Mouse (Mus musculus) CD4-positive helper T cell, adult 2 months (primary cell): ENCODE data around the gene Gm42791.

ENCODE experiments used
- DNase-seq: peaks from one replicate; pipeline ENCODE4 v3.0.0-alpha.2; 2012; ENCODE audit warnings: low read depth, missing footprints, low spot score

Gm42791 gene

DNA sequence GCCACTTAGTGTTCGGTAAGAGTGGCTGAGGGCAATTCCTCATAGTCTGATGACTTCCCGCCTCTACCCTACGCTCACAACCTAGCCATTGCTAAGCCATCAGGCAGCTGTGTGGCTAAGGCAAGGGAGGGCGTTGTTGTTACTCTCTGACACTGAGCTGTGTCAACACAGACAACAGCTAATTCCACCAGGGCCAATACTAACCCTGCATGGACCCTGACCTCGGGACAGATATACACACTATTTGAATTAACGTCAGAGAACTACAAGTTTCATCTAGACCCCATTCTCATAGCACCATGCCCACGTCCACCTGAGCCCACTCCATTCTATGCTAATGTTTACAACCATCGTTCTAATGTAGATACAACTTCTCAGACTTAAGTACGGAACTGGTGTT lies 70.9 kb downstream of the Gm42791 start:
- no peak for DNase-seq

DNA sequence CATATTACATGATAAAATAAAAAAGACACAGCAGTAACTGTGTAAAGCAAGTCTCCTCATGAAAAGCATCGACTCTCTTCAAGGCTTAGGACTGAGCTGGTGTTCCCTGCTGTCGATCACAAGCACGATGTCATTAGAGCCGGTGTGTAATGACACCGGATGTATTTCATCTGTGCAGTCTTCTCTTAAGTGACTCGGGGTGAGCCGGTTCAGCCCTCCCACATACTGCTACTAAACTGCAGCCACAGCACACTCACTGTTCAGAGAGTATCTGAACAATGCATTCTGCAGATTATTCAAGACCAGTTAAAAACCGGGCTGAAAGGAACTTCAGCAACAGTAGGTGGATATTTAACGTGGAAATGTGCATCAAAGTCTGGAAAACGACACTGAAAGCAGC lies 71.5 kb downstream of the Gm42791 start:
- no peak for DNase-seq

DNA sequence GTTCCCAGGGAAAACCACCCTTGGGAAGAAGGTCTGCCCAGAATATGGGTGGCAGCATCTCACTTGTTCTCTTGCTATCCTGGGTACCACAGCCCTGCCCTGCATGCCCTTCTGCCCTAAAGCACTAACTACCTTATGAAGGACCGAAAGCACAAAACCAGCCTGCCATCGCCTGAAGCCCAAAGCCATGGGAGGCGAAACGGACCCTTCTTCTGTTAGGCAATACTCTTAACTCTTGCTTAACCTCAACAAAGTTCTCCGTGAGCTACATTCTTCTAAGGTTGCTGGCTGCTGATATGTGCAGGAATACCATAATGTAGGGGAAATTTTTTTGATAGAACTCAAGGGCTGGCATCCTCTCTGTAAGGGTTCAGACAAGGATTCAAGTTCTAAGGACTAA lies 72.2 kb downstream of the Gm42791 start:
- no peak for DNase-seq

DNA sequence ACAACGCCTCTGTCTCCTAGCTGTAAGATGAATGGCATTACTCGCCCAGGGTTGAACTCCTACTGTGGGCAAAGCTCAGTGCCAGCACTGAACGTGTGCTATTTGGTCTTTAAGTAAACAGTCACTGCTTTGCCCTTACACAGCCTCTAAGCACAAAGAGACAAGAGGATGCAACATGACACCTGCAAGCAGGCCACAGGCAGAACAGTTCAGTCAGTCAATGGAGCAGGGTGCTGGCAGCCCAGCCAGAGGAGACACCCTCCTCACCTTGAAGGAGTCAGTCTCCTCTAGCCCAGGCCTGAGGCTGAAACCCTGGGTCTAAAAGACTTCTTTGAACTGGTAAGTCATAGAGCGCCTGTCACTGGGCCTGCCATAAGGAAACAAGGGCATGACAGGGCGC lies 76.9 kb downstream of the Gm42791 start:
- no peak for DNase-seq

DNA sequence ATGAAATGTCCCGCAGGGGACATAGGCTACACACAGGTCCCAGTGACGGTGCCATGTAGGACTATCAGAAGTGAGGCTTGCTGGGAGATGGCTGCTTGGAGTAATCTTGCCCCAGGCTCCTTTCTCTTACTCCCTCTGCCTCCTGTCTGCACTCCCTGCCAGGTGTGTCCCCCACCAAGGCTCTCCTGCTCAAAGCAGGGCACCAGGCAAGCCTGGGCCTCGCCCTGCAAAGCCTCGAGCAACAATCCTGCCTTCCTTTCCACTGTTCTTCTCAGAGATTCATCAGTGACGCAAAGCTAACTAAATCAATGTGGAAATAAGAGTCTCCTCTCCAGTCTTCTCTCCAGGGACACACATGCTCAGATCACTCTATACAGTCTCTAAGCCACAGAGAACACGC lies 78.2 kb downstream of the Gm42791 start:
- no peak for DNase-seq

DNA sequence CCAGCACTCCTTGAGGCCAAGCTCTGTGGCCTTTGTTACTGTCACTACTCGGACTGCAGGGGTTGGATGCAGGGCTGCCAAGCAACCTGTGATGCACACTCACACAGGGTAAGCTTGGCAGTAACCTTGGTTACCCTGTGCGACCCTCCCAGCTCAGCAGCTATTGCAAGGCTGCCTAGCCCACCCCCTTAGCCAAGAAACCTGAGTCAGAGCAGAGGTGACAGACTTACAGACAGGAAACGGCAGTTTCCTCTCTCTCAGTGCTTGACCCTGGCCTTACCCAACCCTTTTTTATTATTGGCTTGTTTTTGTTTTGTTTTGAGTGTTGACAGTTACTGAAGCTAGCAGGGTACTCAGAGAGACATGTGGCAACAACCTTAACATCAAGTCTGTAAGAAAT lies 82.7 kb downstream of the Gm42791 start:
- DNase-seq = no peak

DNA sequence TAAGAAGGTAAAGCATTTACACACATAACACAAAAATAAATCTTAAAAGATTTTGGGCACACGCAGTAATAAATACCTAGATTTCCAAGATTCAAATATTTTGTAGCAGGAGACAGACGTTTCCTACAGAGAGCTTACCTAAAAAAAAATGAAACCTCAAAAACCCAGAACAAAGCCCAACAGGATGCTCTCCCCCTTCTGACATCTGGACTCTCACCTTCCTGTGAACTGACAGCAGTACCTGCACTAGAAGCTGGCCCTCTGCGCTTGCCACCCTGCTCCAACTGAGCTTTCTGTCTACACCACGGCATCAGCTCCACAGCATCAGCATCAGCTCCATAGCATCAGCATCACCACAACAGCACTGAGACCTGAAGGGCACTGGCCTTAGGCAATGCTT lies 84.9 kb downstream of the Gm42791 start:
- DNase-seq = peak; percentile 31

DNA sequence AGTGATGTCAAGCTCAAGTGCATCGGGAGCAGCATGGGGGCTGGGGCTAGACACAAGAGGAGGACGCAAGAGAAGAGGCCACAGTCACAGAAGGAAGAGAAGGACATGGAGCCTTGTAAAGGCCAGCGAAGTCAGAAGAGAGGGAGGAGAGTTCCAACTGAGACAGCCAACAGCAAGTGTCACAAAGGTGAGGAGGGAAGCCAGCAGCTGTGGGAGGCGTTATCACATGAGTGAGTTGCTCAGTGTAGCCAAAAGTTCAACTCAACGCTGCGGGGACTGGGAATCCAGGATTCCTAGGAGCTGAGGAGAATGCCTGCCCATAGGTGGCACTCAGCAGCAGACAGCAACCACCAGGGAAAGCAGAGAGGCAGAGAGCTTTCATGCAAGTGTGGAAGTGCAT lies 85.5 kb downstream of the Gm42791 start:
- DNase-seq = no peak

DNA sequence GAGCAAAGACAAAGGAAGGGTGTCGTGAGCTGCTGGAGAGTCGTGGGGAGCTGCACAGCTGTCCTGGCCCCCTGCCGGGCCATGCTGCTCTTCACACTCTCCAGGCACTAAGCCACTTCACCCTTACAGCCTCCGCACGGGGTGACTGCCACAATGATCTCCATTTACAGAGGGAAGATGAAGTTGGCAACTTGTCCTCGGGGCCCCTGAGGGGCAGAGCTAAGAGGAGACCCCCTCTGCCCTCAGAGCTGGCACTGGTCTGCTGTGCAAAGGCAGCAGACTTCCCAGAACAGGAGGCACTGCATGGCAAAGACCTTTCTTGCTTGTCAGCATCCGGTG lies 85.9 kb downstream of the Gm42791 start:
- no peak for DNase-seq

DNA sequence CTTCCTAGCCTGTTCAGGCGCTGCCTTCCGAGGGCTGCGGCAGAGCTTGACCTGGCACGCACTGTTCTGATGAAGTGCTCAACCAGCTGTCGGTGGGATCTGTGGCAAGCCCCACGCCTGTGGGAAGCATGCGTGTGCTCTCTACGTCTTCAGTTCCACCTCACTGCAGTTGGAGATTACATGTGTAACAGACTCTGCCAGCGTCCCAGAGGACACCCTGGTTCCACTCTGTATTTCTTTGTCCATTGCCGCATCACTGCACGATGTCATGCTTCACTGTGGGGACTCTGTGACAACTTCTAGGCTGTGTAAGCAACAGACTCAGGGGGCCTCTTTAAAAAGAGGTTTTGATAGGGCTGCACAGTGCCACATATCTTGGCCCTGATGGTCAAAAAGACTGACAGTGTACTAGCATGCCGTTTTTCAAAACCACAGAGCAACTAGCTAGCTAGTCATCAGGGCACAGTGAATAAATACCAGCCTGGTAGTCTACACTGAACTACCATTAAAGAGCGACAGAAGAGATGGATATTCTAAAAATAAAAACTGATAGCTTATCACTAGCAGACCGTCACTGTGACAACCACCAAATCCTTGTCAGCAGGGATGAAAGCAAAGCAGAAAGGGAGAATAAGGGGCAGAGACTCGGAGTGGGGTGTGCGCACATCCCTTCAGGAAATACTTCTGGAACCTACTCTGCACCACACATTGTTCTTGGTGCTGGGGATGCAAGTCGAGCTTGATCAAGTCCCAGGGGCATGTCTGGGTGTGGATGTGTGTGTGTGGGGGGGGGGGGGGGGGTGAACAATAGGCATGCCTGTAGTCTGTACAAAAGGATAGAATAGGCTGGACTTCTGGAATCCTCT lies 86.5 kb downstream of the Gm42791 start:
- no peak for DNase-seq

DNA sequence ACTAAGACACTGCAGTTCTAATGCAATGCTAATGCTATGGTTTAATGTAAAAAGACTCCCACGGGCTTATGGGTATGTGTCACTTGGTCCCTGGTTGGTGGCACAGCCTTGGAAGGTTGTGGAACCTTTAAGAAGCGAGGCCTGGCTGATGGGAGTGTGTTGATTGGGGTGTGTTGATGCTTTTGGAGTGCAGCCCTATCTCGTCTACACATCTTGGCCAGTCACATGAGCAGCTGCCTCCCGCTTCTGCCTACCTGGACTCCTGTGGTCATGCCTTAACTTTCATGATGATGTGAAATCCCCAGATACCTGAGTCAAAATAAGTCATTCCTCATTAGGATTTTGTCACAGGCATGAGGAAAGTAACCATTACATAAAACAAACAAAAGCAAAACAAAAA lies 88.6 kb downstream of the Gm42791 start:
- DNase-seq = no peak

DNA sequence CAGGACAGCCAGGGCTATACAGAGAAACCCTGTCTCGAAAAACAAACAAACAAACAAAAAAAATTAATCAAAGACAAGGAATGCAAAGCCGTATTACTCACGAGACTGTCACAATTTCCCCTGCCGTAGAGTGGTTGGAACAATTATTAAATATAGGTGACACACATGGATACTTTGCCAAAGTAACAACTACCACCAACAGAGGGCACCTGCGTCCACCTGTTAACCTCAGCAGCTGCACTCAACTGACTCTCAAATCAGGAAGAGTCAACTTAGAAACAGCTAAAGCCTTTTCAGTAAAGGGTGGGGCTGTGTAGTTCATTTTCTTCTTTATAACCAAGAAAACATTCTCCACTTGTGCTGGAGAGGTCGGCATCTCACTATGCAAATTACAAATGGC lies 90.1 kb downstream of the Gm42791 start:
- peak; percentile 70 for DNase-seq

DNA sequence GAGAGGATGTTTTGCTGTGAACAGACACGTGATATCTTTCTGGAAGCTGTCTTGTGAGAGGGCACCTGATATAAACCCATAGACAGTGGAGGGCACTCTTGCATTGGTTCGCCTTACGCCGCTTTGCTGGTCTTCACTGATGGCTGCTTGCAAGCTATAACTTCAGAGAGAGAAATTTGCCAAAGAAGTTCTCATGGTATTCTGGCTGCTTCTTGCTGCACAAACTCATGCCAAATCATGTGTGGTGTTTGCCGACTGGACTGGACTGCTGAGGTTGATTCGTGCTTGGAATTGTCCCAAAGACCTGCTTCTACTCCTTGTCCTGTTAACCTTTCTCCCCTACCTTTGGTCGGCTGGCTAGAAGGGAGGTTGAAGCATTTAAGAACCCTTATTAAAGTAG lies 95.6 kb downstream of the Gm42791 start:
- no peak for DNase-seq

DNA sequence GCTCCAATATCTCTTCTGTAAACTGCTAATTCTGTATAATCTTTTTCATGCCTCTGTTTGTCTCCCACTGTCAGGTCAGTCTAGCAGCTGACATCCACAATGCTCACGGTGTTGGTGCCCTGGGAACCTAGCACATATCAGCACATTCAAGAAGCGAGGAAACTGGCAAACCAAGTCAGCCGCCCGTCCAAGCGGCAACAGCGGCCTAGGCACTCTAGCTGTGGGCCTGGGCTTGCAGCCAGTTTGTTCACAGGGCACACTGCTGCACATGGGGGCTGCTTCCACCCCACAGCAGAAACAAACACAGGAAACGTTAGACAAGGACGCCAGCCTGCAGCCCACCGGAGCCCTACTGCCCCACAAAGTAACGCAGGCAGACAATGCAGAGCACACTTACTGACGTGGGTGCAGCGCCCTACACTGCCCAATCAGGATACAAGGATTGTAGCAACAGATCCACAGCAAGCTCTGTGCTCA lies 97.0 kb downstream of the Gm42791 start:
- DNase-seq = no peak

DNA sequence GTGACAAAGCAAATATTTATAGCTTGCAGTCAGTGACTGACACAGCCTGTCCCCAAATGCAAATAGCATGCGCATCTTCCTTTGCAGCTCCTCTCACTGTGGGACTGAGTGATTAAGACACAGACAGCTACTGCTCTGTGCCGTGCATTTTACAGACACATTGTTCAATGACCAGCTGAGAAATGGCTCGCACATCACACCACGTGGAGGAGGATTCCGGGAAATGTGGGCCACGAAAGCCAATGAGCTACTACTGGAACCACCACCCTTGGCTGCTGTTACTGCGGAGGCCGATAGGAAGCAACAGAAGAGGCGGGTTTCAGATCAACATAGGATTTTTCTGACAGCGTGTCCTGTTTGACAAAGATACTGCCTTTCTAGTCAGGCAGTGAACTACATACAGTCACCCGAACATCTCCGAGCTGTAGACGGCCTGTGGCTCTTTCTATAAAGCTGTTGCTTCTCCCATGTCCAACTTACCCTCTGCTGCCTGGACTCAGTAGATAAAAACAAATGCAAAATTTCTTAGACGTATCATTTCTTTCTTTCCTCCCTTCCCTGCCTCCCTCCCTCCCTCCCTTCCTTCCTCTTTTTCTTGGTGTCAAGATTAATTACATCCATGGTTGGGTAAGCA lies 97.8 kb downstream of the Gm42791 start:
- DNase-seq = no peak

DNA sequence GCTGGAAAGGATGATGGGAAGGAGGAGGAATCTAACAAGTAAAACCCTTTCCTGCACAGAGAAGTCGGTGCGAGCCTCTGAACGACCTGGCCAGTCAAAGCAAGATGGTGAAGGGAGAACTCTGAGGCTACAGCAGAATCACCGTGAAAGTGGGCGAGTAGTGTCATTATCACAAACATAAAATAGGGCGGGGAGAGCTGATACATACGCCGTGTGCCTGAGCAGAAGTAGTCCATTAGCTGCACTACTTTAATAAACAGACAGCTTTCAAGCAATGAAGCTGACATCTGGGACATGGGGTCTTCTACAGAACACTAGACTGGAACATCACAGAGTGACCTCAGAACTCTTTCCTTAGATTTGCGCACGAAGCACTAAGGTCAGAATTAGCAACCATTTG lies 98.4 kb downstream of the Gm42791 start:
- no peak for DNase-seq

DNA sequence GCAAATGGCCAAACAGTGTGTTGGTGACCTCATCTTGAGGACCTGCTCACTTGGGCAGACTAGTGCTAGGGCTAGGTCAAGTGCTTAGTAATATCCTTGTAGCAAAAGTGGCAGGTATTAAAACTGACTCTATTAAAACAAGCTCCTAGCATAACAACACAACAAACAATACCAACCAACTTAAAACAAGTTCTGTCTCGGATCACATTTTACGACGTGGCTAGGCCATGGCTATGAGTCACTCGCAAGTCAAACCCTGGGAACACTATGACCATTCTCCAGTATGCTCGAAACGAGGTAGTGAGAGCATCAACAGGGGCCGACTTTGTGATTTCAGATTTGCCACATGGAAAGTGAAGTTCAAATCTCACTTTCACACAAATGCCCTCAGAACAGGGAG lies 99.1 kb downstream of the Gm42791 start:
- no peak for DNase-seq

DNA sequence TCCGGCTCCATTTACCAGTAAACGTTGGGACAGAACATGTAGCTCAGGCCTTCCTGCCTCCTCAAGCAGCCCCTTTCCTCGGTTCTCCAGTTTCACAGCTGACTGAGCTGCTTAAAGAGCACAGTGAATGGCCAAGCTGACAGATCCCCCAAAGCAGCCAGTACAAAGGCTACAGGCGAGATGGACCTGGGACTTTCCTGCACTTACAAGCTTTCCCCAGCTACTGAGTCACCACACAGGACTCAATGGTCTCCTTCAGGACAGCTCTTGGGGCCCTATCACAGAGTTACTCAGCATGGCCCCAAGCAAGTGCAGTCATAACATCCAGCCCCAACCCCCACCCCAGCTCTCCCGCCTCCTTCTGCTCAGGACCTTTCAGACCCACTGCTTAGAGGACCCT lies 99.9 kb downstream of the Gm42791 start:
- DNase-seq = no peak

DNA sequence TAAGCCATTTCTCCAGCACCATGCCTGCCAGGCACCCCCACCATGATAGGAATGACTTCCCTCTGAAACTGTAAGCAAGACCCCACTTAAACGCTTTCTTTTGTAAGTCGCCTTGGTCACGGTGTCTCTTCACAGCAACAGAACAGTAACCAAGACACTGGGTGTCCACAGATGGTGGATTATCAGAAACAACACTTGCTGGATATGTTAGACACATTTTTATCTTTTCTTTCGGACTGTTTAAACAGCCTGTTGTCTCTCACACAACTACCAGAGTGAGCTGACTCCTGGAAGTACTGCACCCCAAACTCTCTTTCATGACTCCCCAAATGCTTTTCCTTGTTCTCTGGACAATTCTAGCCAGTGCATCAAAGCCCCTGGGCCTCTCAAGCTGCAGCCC lies 104.7 kb downstream of the Gm42791 start:
- no peak for DNase-seq

DNA sequence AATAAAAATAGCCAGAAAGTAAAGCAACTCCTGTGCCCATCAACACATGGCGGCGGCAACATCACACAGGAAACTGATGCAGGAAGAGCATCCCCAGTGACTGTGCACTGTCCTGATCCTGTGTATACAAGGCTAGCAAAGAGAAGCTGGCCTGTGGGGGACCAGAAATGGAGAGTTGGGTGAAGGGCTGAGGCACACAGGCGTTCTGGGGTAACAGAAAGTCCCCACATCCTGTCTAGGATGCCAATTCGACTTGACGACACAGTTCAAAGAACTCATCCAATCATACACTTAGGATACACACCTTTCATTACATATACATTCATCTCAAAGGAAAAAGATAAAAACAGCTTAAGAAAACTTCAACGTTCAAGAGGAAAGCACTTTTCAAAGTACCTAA lies 106.9 kb downstream of the Gm42791 start:
- DNase-seq = peak; percentile 44

DNA sequence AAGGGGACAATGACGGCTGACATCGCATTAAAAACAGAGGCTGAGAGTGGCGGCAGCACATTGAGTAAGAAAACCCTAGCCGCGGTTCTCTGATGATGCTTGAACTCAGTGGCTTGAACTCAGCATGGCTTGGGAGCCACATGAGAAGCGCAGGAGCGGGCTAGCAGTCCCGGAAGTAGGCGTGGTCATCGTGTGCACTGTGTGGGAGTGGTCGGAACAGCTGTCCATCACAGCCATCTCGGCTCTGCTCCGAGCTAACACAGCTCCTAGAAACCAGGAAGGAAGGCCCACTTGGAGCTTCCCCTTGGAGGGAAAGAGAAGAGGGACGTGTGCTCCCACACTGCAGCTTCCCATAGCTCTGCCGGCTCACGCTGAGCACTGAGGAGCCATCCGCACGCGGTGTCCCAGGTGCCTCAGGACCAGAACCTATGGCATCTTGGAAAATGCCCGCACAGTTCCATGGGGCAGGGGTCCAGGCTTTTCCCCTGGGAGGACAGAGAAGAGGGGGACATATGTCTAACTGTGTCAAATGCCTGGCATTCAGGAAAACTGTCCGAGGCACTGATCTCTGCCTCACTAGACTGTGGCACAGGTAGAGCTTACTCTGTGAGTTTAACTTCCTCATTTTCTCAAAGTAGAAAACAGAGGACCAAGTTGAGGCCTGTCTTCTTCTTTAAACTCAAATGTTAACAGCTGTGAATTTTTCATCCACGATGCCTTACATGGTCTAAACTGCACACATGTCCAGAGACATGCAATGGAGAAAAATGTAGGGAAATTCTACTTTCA lies 108.9 kb downstream of the Gm42791 start:
- DNase-seq = no peak

DNA sequence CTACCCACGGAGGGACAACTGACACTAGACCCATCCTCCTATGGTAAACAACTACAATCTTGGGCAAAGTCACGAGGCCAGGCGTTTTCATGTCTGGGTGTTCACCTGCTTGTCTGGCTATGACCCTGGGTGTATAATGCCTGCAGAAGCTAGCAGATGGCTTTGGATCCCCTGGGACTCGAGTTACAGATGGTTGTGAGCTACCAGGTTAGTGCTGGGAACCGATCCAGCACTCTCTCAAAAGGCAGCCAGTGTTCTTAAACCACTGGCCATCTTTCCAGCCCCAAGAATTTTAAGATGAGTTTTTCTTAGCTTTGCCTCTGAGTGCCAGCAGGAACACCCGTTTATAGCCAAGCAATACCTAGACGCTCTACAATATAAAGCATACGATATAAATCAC lies 111.3 kb downstream of the Gm42791 start:
- DNase-seq = no peak

DNA sequence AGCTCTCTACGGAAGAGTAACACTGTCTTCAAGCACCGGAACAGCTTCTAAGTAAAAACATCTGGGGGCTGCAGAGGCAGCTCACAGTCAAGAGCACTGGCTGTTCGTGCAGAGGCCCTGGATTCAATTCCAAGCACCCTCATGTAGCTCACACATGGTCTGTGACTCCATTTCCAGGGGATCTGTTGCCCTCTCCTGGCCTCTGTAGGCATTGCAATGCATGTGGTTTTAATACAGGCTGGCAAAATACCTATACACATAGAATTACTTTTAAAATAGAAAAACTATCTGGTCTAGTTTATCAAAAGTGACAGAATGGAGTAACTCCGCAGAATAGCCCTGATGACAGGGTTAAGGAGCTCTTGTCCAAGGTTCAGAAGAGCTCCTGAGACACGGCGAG lies 115.7 kb downstream of the Gm42791 start:
- DNase-seq = peak; percentile 19
